Mouse (Mus musculus): ENCODE results near the gene Twf2. TPM values are rescaled to one million over a fixed set of nuclear protein-coding genes. Genes with fewer than 3 reads are reported as not detected.

Twf2 gene
- total and polyA plus RNA-seq, 3 experiments, result 120 to 186 (median 131) TPM

DNA sequence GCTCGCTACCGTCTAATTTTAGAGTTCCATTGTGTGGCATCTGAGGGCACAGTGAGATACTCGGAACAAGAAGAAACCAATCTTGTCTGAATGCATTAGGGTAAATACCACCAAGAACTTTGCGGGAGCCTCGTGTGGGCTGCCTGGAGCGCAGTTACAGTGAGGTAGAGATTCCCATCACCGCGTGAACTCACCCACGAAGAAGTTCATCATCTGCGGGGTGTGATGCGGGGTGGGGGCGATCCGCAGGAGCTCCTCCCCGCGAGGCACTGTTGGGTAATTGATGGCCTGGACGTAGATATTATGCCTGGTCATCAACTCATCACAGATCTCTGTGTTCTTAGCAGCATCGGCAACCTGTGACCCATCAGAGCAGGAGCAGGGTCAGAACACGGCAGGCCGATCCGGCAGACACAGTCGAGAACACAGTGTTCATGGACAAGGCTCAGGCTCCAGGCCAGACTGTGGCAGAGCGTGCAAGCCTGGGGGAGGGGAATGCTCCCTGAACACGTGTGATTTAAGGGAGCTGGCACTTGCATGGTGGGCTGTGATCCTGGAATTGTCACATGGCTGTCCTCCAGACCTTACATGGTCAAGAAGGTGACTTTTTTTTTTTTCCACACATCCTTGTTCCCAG lies 32.4 kb downstream of the Twf2 start:
- dilution Hi-C loops (cut with MboI; ENCODE audit: extremely low pct_ligation_motif_present, extremely low pct_unique_long_range_greater_than_20kb, low sequenced_read_pairs), result no loop called here
- peaks cover 57 to 81% of the 10 kb centered on the region in 2 experiments for H3K36me3 ChIP-seq (replicated peaks in 1 of 2; ENCODE audit: control insufficient read depth in 1 of 2, insufficient read depth in 1 of 2, low read length in 1 of 2)

DNA sequence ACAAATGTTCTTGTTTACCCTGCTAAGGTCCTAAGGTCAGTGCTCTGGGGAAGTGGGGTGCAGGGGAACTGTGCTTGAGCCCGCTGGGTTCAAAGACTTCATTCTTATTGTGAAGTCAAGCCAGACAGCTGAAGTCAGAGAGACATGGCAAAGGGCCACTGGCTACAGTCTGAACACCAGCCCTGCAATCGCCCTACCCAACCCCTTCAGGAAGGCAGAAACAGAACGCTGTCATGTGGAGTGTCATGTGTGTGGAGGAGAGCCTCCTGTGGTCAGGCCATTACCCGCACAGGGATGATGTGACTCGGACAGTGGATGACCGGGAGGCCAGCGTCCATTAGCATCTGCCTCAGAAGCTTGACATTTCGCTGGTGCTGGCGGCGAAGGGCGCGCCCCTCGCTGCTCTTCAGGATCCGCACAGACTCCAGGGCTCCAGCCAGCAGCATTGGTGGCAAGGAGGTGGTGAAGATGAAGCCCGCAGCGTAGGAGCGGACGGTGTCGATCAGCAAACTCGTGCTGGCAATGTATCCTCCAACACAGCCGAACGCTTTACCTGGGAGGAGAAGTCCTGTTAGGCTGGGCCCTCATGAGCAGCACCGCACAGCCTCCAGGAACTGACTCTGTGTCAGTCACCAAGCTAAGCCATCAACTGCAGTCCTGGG lies 33.4 kb downstream of the Twf2 start:
- H3K9ac ChIP-seq (ENCODE audit: insufficient read depth, low read depth), result no peak overlapping the region
- DNase-seq (ENCODE audit: extremely low read depth), result no peak
- H3K4me1 ChIP-seq (ENCODE audit: control insufficient read depth in 1 of 2, insufficient read depth in 2 of 2), result peaks cover 16 to 30% of the 10 kb centered on the region in 2 experiments
- no peak overlapping the region for H3K4me3 ChIP-seq (replicated peaks in 1 of 3; ENCODE audit: low read depth in 2 of 3, low read length in 2 of 3, poor library complexity in 1 of 3)
- TF ChIP-seq KAT2A (IDR thresholded peaks at IDR 0.05; ENCODE audit: insufficient replicate concordance, low read length) (no peak), MAZ (IDR thresholded peaks at IDR 0.05; ENCODE audit: low read depth, low read length) (no peak), RCOR1 (conservative IDR thresholded peaks at IDR 0.05; ENCODE audit: low read depth, low read length) (no peak), E2F4 (IDR thresholded peaks at IDR 0.05; ENCODE audit: insufficient replicate concordance, low read depth, low read length) (no peak), IRF4 (IDR thresholded peaks at IDR 0.05; ENCODE audit: low read depth, low read length) (no peak), PAX5 (IDR thresholded peaks at IDR 0.05; ENCODE audit: low read length) (no peak), TCF12 (IDR thresholded peaks at IDR 0.05; ENCODE audit: low read depth, low read length) (no peak), MAX (IDR thresholded peaks at IDR 0.05; ENCODE audit: low read length) (no peak), NELFE (IDR thresholded peaks at IDR 0.05; ENCODE audit: low read depth, low read length) (no peak), CHD2 (IDR thresholded peaks at IDR 0.05; ENCODE audit: low read length) (no peak), ZNF384 (IDR thresholded peaks at IDR 0.05; ENCODE audit: low read depth, low read length) (no peak), POLR2A (IDR thresholded peaks at IDR 0.05; ENCODE audit: low read depth, low read length) (no peak), USF2 (conservative IDR thresholded peaks at IDR 0.05; ENCODE audit: low read depth, low read length) (no peak), SIN3A (IDR thresholded peaks at IDR 0.05; ENCODE audit: low read length) (no peak), NRF1 (IDR thresholded peaks at IDR 0.05; ENCODE audit: low read depth, low read length) (no peak)
- no peaks in the 10 kb centered on the region for H3K9me3 ChIP-seq (replicated peaks; ENCODE audit: low read length)
- H3K27me3 ChIP-seq (replicated peaks), result no peaks in the 10 kb centered on the region
- H3K27ac ChIP-seq (ENCODE audit: insufficient read depth, low read depth), result no peak overlapping the region
- in situ Hi-C loops (cut with MboI; ENCODE audit: low pct_ligation_motif_present, low pct_unique_long_range_greater_than_20kb, low sequenced_read_pairs) (no loop called here), dilution Hi-C loops (cut with MboI; ENCODE audit: extremely low pct_ligation_motif_present, extremely low pct_unique_long_range_greater_than_20kb, low sequenced_read_pairs) (no loop called here)
- H3K36me3 ChIP-seq (replicated peaks in 1 of 2; ENCODE audit: control insufficient read depth in 1 of 2, insufficient read depth in 1 of 2, low read length in 1 of 2), result peaks cover 64 to 90% of the 10 kb centered on the region in 2 experiments
- H3K4me2 ChIP-seq (ENCODE audit: insufficient read depth, low read depth, poor library complexity, severe bottlenecking), result no peak overlapping the region
- no peaks in the 10 kb centered on the region for H3K79me2 ChIP-seq (replicated peaks; ENCODE audit: control insufficient read depth, extremely low read depth, insufficient read depth, poor library complexity, severe bottlenecking)

More for the DNA sequence above, 32.4 kb downstream of the Twf2 start:
- Histone ChIP-seq H3K27me3 (replicated peaks) (no peaks in the 10 kb centered on the region), H3K79me2 (replicated peaks; ENCODE audit: control insufficient read depth, extremely low read depth, insufficient read depth, poor library complexity, severe bottlenecking) (no peaks in the 10 kb centered on the region), H3K4me1 (ENCODE audit: control insufficient read depth in 1 of 2, insufficient read depth in 2 of 2) (peaks cover 23 to 39% of the 10 kb centered on the region in 2 experiments), H3K4me3 (replicated peaks in 1 of 3; ENCODE audit: low read depth in 2 of 3, low read length in 2 of 3, poor library complexity in 1 of 3) (no peak overlapping the region), H3K9ac (ENCODE audit: insufficient read depth, low read depth) (no peak overlapping the region), H3K4me2 (ENCODE audit: insufficient read depth, low read depth, poor library complexity, severe bottlenecking) (no peak overlapping the region), H3K9me3 (replicated peaks; ENCODE audit: low read length) (no peaks in the 10 kb centered on the region), H3K27ac (ENCODE audit: insufficient read depth, low read depth) (no peak overlapping the region)
- DNase-seq (ENCODE audit: extremely low read depth), result no peak
- no peak for TF ChIP-seq CTCF (conservative IDR thresholded peaks at IDR 0.05 in 1 of 2, IDR thresholded peaks at IDR 0.05 in 1 of 2; ENCODE audit: low read depth in 2 of 2, low read length in 2 of 2)
- in situ Hi-C loops (cut with MboI; ENCODE audit: low pct_ligation_motif_present, low pct_unique_long_range_greater_than_20kb, low sequenced_read_pairs), result no loop called here

All from CH12.LX (cell line).